Mouse (Mus musculus) MEL (cell line): ENCODE measurements at regions not wholly inside any gene's neighbourhood (a gene's known extent, or its start where the extent isn't known, plus 50 kb on each side); places are given as distances from the start of the nearest gene placed in this dataset.

Experiments used
- DNase-seq: peaks from one replicate; pipeline ENCODE4 v3.0.0; 2011; ENCODE audit warnings: low read depth, low spot score
- H3K27ac ChIP-seq: 2 replicates; pipeline ENCODE4 v1.5.1; 2012; ENCODE audit warnings: low read depth, mild to moderate bottlenecking, control low read depth, low read length, moderate library complexity; ENCODE audit not compliant: control insufficient read depth
- H3K27me3 ChIP-seq, 2 experiments: fragments of 150-350 bp in 1 of 2; sonication (generic) in 1 of 2; 2 replicates each; pipeline ENCODE4 v1.6.1; 2012; ENCODE audit warnings: low read length in 2 of 2, mild to moderate bottlenecking in 2 of 2, improper control_type of control experiment in 1 of 2, moderate library complexity in 1 of 2; ENCODE audit not compliant: insufficient read depth in 2 of 2, control insufficient read depth in 1 of 2
- H3K36me3 ChIP-seq, 2 experiments: 2 replicates each; pipeline ENCODE4 v1.6.1; 2012 to 2014; ENCODE audit warnings: low read length in 2 of 2, improper control_type of control experiment in 1 of 2, inconsistent platforms in 1 of 2, mild to moderate bottlenecking in 1 of 2; ENCODE audit not compliant: insufficient read depth in 2 of 2, control insufficient read depth in 1 of 2
- H3K4me1 ChIP-seq, 2 experiments: fragments of 150-350 bp in 1 of 2; sonication (generic) in 1 of 2; 2 replicates each; pipeline ENCODE4 v1.6.1; 2012; ENCODE audit warnings: low read length in 2 of 2, improper control_type of control experiment in 1 of 2, mild to moderate bottlenecking in 1 of 2; ENCODE audit not compliant: insufficient read depth in 2 of 2, control insufficient read depth in 1 of 2
- H3K4me3 ChIP-seq, 2 experiments: fragments of 150-350 bp in 1 of 2; sonication (generic) in 1 of 2; 2 replicates each; pipeline ENCODE4 v1.5.1; 2012; ENCODE audit warnings: low read depth in 2 of 2, low read length in 2 of 2, mild to moderate bottlenecking in 2 of 2, moderate library complexity in 2 of 2, control low read depth in 1 of 2, improper control_type of control experiment in 1 of 2; ENCODE audit not compliant: control insufficient read depth in 1 of 2, insufficient read depth in 1 of 2
- H3K79me2 ChIP-seq: 2 replicates; pipeline ENCODE4 v1.6.1; 2012; ENCODE audit warnings: mild to moderate bottlenecking, low read length, moderate library complexity; ENCODE audit not compliant: control insufficient read depth, poor library complexity, insufficient read depth
- H3K9ac ChIP-seq: 2 replicates; pipeline ENCODE4 v1.6.1; 2012; ENCODE audit warnings: low read depth, mild to moderate bottlenecking, control low read depth, low read length, moderate library complexity; ENCODE audit not compliant: control insufficient read depth, poor library complexity, severe bottlenecking
- H3K9me3 ChIP-seq: fragments of 150-350 bp; sonication (generic); replicated peaks from 2 replicates; pipeline ENCODE4 v1.6.1; 2012; ENCODE audit warnings: mild to moderate bottlenecking, low read length, improper control_type of control experiment, moderate library complexity; ENCODE audit not compliant: insufficient read depth
- BHLHE40 ChIP-seq: IDR thresholded peaks from 2 replicates; pipeline ENCODE4 v1.6.1; 2012; ENCODE audit warnings: low read depth, mild to moderate bottlenecking, inconsistent platforms, low read length, improper control_type of control experiment, borderline replicate concordance
- CHD2 ChIP-seq: IDR thresholded peaks from 2 replicates; pipeline ENCODE4 v1.6.1; 2011; ENCODE audit warnings: low read length, improper control_type of control experiment
- CTCF ChIP-seq, 3 experiments: IDR thresholded peaks in 2 of 3; conservative IDR thresholded peaks in 1 of 3; 2 replicates each; pipeline ENCODE4 v1.5.1; 2011 to 2012; ENCODE audit warnings: low read length in 3 of 3, low read depth in 2 of 3, mild to moderate bottlenecking in 2 of 3, improper control_type of control experiment in 1 of 3, inconsistent platforms in 1 of 3, mixed read lengths in 1 of 3, moderate library complexity in 1 of 3; ENCODE audit not compliant: control insufficient read depth in 1 of 3, insufficient read depth in 1 of 3, poor library complexity in 1 of 3, severe bottlenecking in 1 of 3
- E2F4 ChIP-seq: IDR thresholded peaks from 2 replicates; pipeline ENCODE4 v1.6.1; 2011; ENCODE audit warnings: low read depth, low read length, improper control_type of control experiment, borderline replicate concordance
- ELF1 ChIP-seq: IDR thresholded peaks from 2 replicates; pipeline ENCODE4 v1.6.1; 2014; ENCODE audit warnings: low read depth, mild to moderate bottlenecking, inconsistent platforms, low read length, improper control_type of control experiment, moderate library complexity
- EP300 ChIP-seq, 2 experiments: IDR thresholded peaks; 2 replicates each; pipeline ENCODE4 v1.6.1; 2011; ENCODE audit warnings: improper control_type of control experiment in 2 of 2, low read length in 2 of 2, low read depth in 1 of 2, mild to moderate bottlenecking in 1 of 2
- ETS1 ChIP-seq: IDR thresholded peaks from 2 replicates; pipeline ENCODE4 v1.6.1; 2012; ENCODE audit warnings: low read depth, mild to moderate bottlenecking, inconsistent platforms, low read length, improper control_type of control experiment, moderate library complexity
- GATA1 ChIP-seq: IDR thresholded peaks from 2 replicates; pipeline ENCODE4 v1.6.1; 2011; ENCODE audit warnings: low read depth, low read length, improper control_type of control experiment
- JUND ChIP-seq: IDR thresholded peaks from 2 replicates; pipeline ENCODE4 v1.6.1; 2011; ENCODE audit warnings: low read depth, mild to moderate bottlenecking, improper control_type of control experiment, low read length
- MEF2A ChIP-seq: IDR thresholded peaks from 2 replicates; pipeline ENCODE4 v1.6.1; 2014; ENCODE audit warnings: low read depth, mild to moderate bottlenecking, inconsistent platforms, low read length, improper control_type of control experiment; ENCODE audit not compliant: poor library complexity, insufficient replicate concordance, severe bottlenecking; ENCODE audit errors: extremely low read depth
- MXI1 ChIP-seq: IDR thresholded peaks from 2 replicates; pipeline ENCODE4 v1.6.1; 2011; ENCODE audit warnings: mild to moderate bottlenecking, low read depth, low read length, improper control_type of control experiment
- RAD21 ChIP-seq: IDR thresholded peaks from 2 replicates; pipeline ENCODE4 v1.6.1; 2011; ENCODE audit warnings: mild to moderate bottlenecking, low read depth, low read length, improper control_type of control experiment
- RCOR1 ChIP-seq: IDR thresholded peaks from 2 replicates; pipeline ENCODE4 v1.6.1; 2012; ENCODE audit warnings: low read depth, mild to moderate bottlenecking, inconsistent platforms, low read length, improper control_type of control experiment
- TCF12 ChIP-seq: IDR thresholded peaks from 2 replicates; pipeline ENCODE4 v1.6.1; 2014; ENCODE audit warnings: low read depth, mild to moderate bottlenecking, inconsistent platforms, low read length, improper control_type of control experiment, moderate library complexity
- UBTF ChIP-seq: IDR thresholded peaks from 2 replicates; pipeline ENCODE4 v1.6.1; 2012; ENCODE audit warnings: low read depth, mild to moderate bottlenecking, inconsistent platforms, low read length, improper control_type of control experiment, moderate library complexity, borderline replicate concordance; ENCODE audit not compliant: insufficient read depth
- USF2 ChIP-seq, 2 experiments: IDR thresholded peaks; 2 replicates each; pipeline ENCODE4 v1.6.1; 2011 to 2012; ENCODE audit warnings: improper control_type of control experiment in 2 of 2, low read length in 2 of 2, borderline replicate concordance in 1 of 2, inconsistent platforms in 1 of 2, low read depth in 1 of 2, mild to moderate bottlenecking in 1 of 2; ENCODE audit not compliant: insufficient read depth in 1 of 2
- ZNF384 ChIP-seq: IDR thresholded peaks from 2 replicates; pipeline ENCODE4 v1.6.1; 2012; ENCODE audit warnings: low read depth, mild to moderate bottlenecking, inconsistent platforms, low read length, improper control_type of control experiment

DNA sequence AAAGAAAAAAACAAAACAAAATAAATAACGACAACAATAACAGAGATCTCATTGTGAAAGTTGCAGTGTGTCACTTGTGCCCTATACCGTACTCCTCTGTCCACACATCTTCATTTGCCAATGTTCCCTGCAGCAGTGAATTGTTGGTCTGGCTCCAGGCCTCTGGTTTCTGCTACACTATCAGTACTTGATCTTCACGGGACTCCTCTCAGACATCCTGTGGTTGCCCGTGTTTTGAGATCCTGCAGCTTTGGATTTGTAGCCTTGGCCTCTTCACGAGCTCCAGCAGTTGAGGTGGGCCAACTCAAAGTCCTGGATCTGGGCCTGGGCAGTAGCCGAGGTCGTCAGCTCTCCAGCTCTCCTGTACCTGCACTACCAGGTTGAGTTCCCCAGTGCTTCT lies 72.4 kb upstream of the Thpo start:
- no peak overlapping the region for H3K9ac ChIP-seq
- peaks cover 16 to 63% of the 10 kb centered on the region in 2 experiments for H3K4me1 ChIP-seq
- H3K4me3 ChIP-seq: no peak overlapping the region
- no peaks in the 10 kb centered on the region for H3K79me2 ChIP-seq
- H3K9me3 ChIP-seq: no peaks in the 10 kb centered on the region
- peak; percentile 45 for DNase-seq
- peaks cover 0 to 45% of the 10 kb centered on the region in 2 experiments; a peak in 2 of 4 replicates for H3K36me3 ChIP-seq
- H3K27me3 ChIP-seq: no peaks in the 10 kb centered on the region
- TF ChIP-seq GATA1 (peak; percentile 15; the same call in 1 of the 2 replicates), MXI1 (no peak), USF2 (IDR thresholded peaks at IDR 0.05; ENCODE audit: borderline replicate concordance in 1 of 2, insufficient read depth in 1 of 2, low read depth in 1 of 2, low read length in 2 of 2) (no peak), UBTF (no peak), BHLHE40 (peak; percentile 81), ELF1 (no peak), JUND (no peak), CTCF (IDR thresholded peaks at IDR 0.05 in 2 of 3, conservative IDR thresholded peaks at IDR 0.05 in 1 of 3; ENCODE audit: control insufficient read depth in 1 of 3, insufficient read depth in 1 of 3, low read depth in 2 of 3, low read length in 3 of 3, poor library complexity in 1 of 3, severe bottlenecking in 1 of 3) (no peak), EP300 (IDR thresholded peaks at IDR 0.05; ENCODE audit: low read depth in 1 of 2, low read length in 2 of 2) (peak in 1 of 2 experiments; percentile 12; a peak in 1 of 4 replicates), MEF2A (no peak), ETS1 (peak; percentile 21; the same call in 1 of the 2 replicates), ZNF384 (no peak), E2F4 (no peak), RCOR1 (peak; percentile 10; the same call in 1 of the 2 replicates)
- H3K27ac ChIP-seq: no peak overlapping the region

DNA sequence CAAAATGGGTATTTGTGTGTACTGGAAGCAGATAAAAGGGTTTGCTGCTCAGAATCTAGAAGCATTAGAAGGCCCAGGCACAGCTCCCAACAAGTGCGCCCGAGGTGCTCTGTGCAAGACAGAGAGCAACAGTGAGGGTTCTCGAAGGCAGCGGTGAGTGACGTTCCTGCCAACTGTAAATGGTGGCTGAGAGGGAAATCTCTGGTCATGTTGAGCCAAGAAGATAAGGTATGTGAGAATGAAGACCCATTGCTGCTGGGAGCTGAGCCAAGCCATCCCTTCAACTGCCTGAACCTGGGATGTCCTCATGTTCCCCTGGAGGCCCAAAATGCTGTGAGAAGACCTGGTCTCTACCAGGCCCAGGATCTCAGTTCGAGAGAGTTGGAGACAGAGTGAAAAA lies 71.5 kb upstream of the Thpo start:
- H3K4me1 ChIP-seq: peaks cover 16 to 62% of the 10 kb centered on the region in 2 experiments
- no peaks in the 10 kb centered on the region for H3K9me3 ChIP-seq
- no peak overlapping the region for H3K4me3 ChIP-seq
- DNase-seq: peak; percentile 60
- H3K27me3 ChIP-seq: no peaks in the 10 kb centered on the region
- H3K36me3 ChIP-seq: peaks cover 0 to 45% of the 10 kb centered on the region in 2 experiments; a peak in 2 of 4 replicates
- H3K27ac ChIP-seq: peak overlapping the region; percentile 8; the same call in 1 of the 2 replicates
- no peaks in the 10 kb centered on the region for H3K79me2 ChIP-seq
- TF ChIP-seq EP300 (IDR thresholded peaks at IDR 0.05; ENCODE audit: low read depth in 1 of 2, low read length in 2 of 2) (peak; percentile 44 to 68; a peak in 2 of 4 replicates), CHD2 (no peak), RAD21 (no peak), TCF12 (peak; percentile 44; the same call in 1 of the 2 replicates), GATA1 (0 out of 2 replicates have a peak, but pooled peaks have one; percentile 43)
- no peak overlapping the region for H3K9ac ChIP-seq
